Mouse (Mus musculus): Measurements from ENCODE around the gene Rab40b.

Rab40b gene

GRCm38 (mm10) chr11:121387750-121388553, at the start of gene Rab40b:
Gene Rab40b, minus strand, starts transcription at chr11:121388251.
- WGBS: under 1% methylated on average over 61 of the region's 61 CpGs

- WGBS: 76% methylated on average over 5 of the region's 5 CpGs
Measured at GRCm38 (mm10) chr11:121437236-121437635, 49.2 kb upstream of the Rab40b start.

GRCm38 (mm10) chr11:121434156-121435155, 46.4 kb upstream of the Rab40b start, which contains the start of gene Fn3k:
Gene Fn3k, plus strand, starts transcription at chr11:121434913.
- WGBS: 3% methylated on average over 30 of the region's 30 CpGs

GRCm38 (mm10) chr11:121433397-121433796, 45.3 kb upstream of the Rab40b start:
- whole genome bisulfite sequencing: 69% methylated on average over 4 of the region's 4 CpGs

GRCm38 (mm10) chr11:121421553-121422173, 33.6 kb upstream of the Rab40b start:
- WGBS: under 1% methylated on average over 28 of the region's 28 CpGs

GRCm38 (mm10) chr11:121420830-121421552, 32.9 kb upstream of the Rab40b start, which contains the start of gene Fn3krp:
Gene Fn3krp, plus strand, starts transcription at chr11:121421401.
- WGBS: 1% methylated on average over 28 of the region's 28 CpGs

GRCm38 (mm10) chr11:121420379-121420778, 32.3 kb upstream of the Rab40b start:
- WGBS: 54% methylated on average over 5 of the region's 5 CpGs

- WGBS: 30% methylated on average over 2 of the region's 2 CpGs
Measured at GRCm38 (mm10) chr11:121418932-121419331, 30.9 kb upstream of the Rab40b start.

GRCm38 (mm10) chr11:121417971-121418370, 29.9 kb upstream of the Rab40b start:
- 52% methylated on average over 5 of the region's 5 CpGs for WGBS

GRCm38 (mm10) chr11:121415351-121415750, 27.3 kb upstream of the Rab40b start:
- WGBS: 51% methylated on average over 5 of the region's 5 CpGs

GRCm38 (mm10) chr11:121414762-121415161, 26.7 kb upstream of the Rab40b start:
- WGBS: 42% methylated on average over 5 of the region's 5 CpGs

- 52% methylated on average over 3 of the region's 3 CpGs for WGBS
Measured at GRCm38 (mm10) chr11:121407366-121408155, 19.5 kb upstream of the Rab40b start.

- WGBS: 88% methylated on average over 3 of the region's 3 CpGs
Measured at GRCm38 (mm10) chr11:121392405-121392804, 4.4 kb upstream of the Rab40b start.

GRCm38 (mm10) chr11:121390793-121391192, 2.7 kb upstream of the Rab40b start:
- WGBS: 62% methylated on average over 3 of the region's 3 CpGs

GRCm38 (mm10) chr11:121388554-121388945, 499 bp upstream of the Rab40b start:
- 7% methylated on average over 6 of the region's 6 CpGs for WGBS

GRCm38 (mm10) chr11:121380294-121380693, 7.8 kb downstream of the Rab40b start:
- whole genome bisulfite sequencing: 35% methylated on average over 6 of the region's 6 CpGs

GRCm38 (mm10) chr11:121373305-121373704, 14.7 kb downstream of the Rab40b start:
- WGBS: 47% methylated on average over 6 of the region's 6 CpGs

- WGBS: 52% methylated on average over 6 of the region's 6 CpGs
Measured at GRCm38 (mm10) chr11:121370337-121370994, 17.6 kb downstream of the Rab40b start.

GRCm38 (mm10) chr11:121369622-121370021, 18.4 kb downstream of the Rab40b start:
- WGBS: 58% methylated on average over 6 of the region's 6 CpGs

GRCm38 (mm10) chr11:121368731-121369130, 19.3 kb downstream of the Rab40b start:
- 44% methylated on average over 1 of the region's 1 CpGs for WGBS

Measured in cerebral cortex, adult 2 months (tissue).